Mouse (Mus musculus): ENCODE measurements around the gene Fscb.

DNA sequence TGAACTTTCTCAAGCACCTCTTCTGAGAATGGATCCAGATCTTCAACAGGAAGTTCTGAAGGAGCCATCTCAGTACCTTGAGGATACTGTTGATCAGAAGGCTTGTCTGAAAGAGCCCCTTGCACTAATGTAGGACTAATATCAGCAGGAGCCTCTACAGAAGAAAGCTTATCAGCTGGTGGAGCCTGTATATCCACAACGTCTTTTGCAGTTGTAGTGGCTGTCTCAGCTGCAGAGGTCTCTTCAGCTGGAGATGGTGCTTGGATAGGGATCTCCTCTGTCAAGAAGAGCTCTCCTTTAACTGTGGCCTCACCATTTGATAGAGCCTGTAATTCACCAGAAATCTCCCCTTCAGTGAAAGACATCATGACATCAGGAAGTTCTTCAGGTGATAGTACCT, 875 bp downstream of the Fscb start:
- no peak for TF ChIP-seq CTCF (IDR thresholded peaks at IDR 0.05; ENCODE audit: borderline replicate concordance, control insufficient read depth, extremely low read depth, insufficient read depth, low read length, poor library complexity)
- TF ChIP-seq POLR2A (IDR thresholded peaks at IDR 0.05; ENCODE audit: control insufficient read depth, extremely low read depth, insufficient read depth, low read length, poor library complexity): no peak
